In genomic region chr5:137351058-137351380, GRCm38 (mm10) we compare ENCODE assay signal across 9 mouse cellular contexts. TPM values are rescaled to one million over a fixed set of nuclear protein-coding genes. Genes with fewer than 3 reads are reported as not detected.
DNase-seq lines count a peak whose midpoint lies in the region; ATAC-seq and TF ChIP-seq lines count a peak whose summit lies in the region.
"Had no signal": no experiment of that assay in that cellular context is flagged by ENCODE, and none has a peak within 500 bp of the region (broad histone marks: within the 10 kb centered on the region; RNA-seq: fewer than 3 reads in every experiment).

No protein-coding gene starts in this region.

- no peaks in the 10 kb centered on the region for H3K9me3 ChIP-seq in forebrain, postnatal 0 days (ENCODE audit: low read length)
- H3K9me3 ChIP-seq in liver, embryonic 15.5 days (replicated peaks): no peaks in the 10 kb centered on the region

- no peak for TF ChIP-seq CTCF in C2C12 (IDR thresholded peaks at IDR 0.05; ENCODE audit: control insufficient read depth, insufficient read depth, insufficient read length)
- TF ChIP-seq CTCF in forebrain, postnatal 0 days (IDR thresholded peaks at IDR 0.05; ENCODE audit: low read depth): no peak

- intact Hi-C loops in left cerebral cortex, postnatal 25 days (cut with DNase I): no loop called here

- H3K79me3 ChIP-seq in C2C12 (ENCODE audit: low read depth): peaks cover 21% of the 10 kb centered on the region

- H3K27me3 ChIP-seq in C2C12 (ENCODE audit: control insufficient read depth, insufficient read depth, insufficient read length): no peaks in the 10 kb centered on the region
- H3K27me3 ChIP-seq in forebrain, postnatal 0 days (ENCODE audit: insufficient read depth, low read length): peaks cover 15% of the 10 kb centered on the region
- peaks cover 63% of the 10 kb centered on the region for H3K27me3 ChIP-seq in liver, embryonic 15.5 days

- peak overlapping the region; percentile 62; the same call in 1 of the 2 replicates for H3K9ac ChIP-seq in forebrain, postnatal 0 days
- H3K9ac ChIP-seq in liver, embryonic 15.5 days: 0 out of 2 replicates have a peak overlapping the region, but pooled peaks have one; percentile 42

- H3K36me3 ChIP-seq in C2C12 (ENCODE audit: control insufficient read depth, insufficient read depth): peaks cover 16% of the 10 kb centered on the region
- 0 out of 2 replicates have a peak, but pooled peaks cover 6% of the 10 kb centered on the region for H3K36me3 ChIP-seq in forebrain, postnatal 0 days (ENCODE audit: insufficient read depth)
- peaks cover 14% of the 10 kb centered on the region; the same call in 1 of the 2 replicates for H3K36me3 ChIP-seq in liver, embryonic 15.5 days (replicated peaks)

- peak overlapping the region; percentile 94 for H3K4me2 ChIP-seq in forebrain, postnatal 0 days (ENCODE audit: low read depth)
- H3K4me2 ChIP-seq in liver, embryonic 15.5 days: peak overlapping the region; percentile 53

- H3K4me1 ChIP-seq in forebrain, postnatal 0 days (ENCODE audit: insufficient read depth): peaks cover 13% of the 10 kb centered on the region
- H3K4me1 ChIP-seq in liver, embryonic 15.5 days (replicated peaks): peaks cover 10% of the 10 kb centered on the region; the same call in 1 of the 2 replicates

- no peak overlapping the region for H3K27ac ChIP-seq in forebrain, postnatal 0 days (ENCODE audit: low read depth, low read length)
- no peak overlapping the region for H3K27ac ChIP-seq in liver, embryonic 15.5 days (replicated peaks)
- H3K27ac ChIP-seq: macrophage had no signal

- H3K79me2 ChIP-seq in C2C12 (ENCODE audit: control insufficient read depth, insufficient read depth): peaks cover 47% of the 10 kb centered on the region

- no peak for ATAC-seq in forebrain, postnatal 0 days
- no peak for ATAC-seq in liver, embryonic 15.5 days (ENCODE audit: insufficient read depth)

- peak overlapping the region; percentile 43 for H3ac ChIP-seq in C2C12 (ENCODE audit: control insufficient read depth, insufficient read length, low read depth)

- peak overlapping the region; percentile 72 for H3K4me3 ChIP-seq in C2C12 (ENCODE audit: insufficient read depth, poor library complexity, severe bottlenecking)
- peak overlapping the region; percentile 65 for H3K4me3 ChIP-seq in forebrain, postnatal 0 days (ENCODE audit: low read depth, low read length)
- H3K4me3 ChIP-seq in liver, embryonic 15.5 days (replicated peaks): peak overlapping the region; percentile 58

- peak; percentile 54 for DNase-seq in embryo, embryonic 10.5 days (ENCODE audit: low spot score)
- DNase-seq in embryo, embryonic 10 days (ENCODE audit: low spot score): no peak
- DNase-seq in forebrain, postnatal 0 days: no peak
- DNase-seq in right cerebral cortex, adult 2 months (ENCODE audit: low spot score in 2 of 2): no peak
- DNase-seq in left cerebral cortex, postnatal 25 days (ENCODE audit: low spot score in 2 of 2): no peak
- no peak for DNase-seq in adrenal gland, postnatal 25 days

- WGBS in forebrain, postnatal 0 days: 6% methylated on average over 8 of the region's 8 CpGs
- 18% methylated on average over 8 of the region's 8 CpGs for WGBS in liver, embryonic 15.5 days (ENCODE audit: insufficient replicate concordance)

TF ChIP-seq in C2C12, 6 proteins besides CTCF, POLR2A, EP300 and RAD21:
- TF ChIP-seq MYOD1 (IDR thresholded peaks at IDR 0.05; ENCODE audit: control insufficient read depth, insufficient read length, low read depth) (no peak), CEBPB (IDR thresholded peaks at IDR 0.05; ENCODE audit: low read depth) (no peak), FOSL1 (IDR thresholded peaks at IDR 0.05; ENCODE audit: insufficient read depth, low read length, poor library complexity, severe bottlenecking) (no peak), MYOG (IDR thresholded peaks at IDR 0.05; ENCODE audit: control insufficient read depth, extremely low read depth, insufficient read length) (no peak), USF1 (IDR thresholded peaks at IDR 0.05; ENCODE audit: low read depth) (no peak), MAX (IDR thresholded peaks at IDR 0.05) (no peak)
TF ChIP-seq in C2C12: peak in this region for 0.

RNA-seq across cellular contexts. Expression of gene Ephb4, which starts 1.1 kb away (rescaled TPM):
- polyA plus RNA-seq in C2C12 (2012; fragmentation: generic; extraction: Trizol): 25.2 TPM
- 8.9 and 12.7 TPM in 2 replicates for total RNA-seq in forebrain, postnatal 0 days (2014; rRNA removed)
- polyA plus RNA-seq in forebrain, postnatal 0 days (2015; fragmentation: Nextera tagmentation; extraction: Ambion mirVana): 3.5 and 4.9 TPM in 2 replicates
- 7.6 and 8.6 TPM in 2 replicates for polyA plus RNA-seq in liver, embryonic 15.5 days (2015; fragmentation: Nextera tagmentation; extraction: Ambion mirVana)
- total RNA-seq in left cerebral cortex, postnatal 25 days (2021): 1 to 10 TPM; 5.2 to 5.5 TPM
- total RNA-seq in adrenal gland, postnatal 25 days (2021): 54.6 and 70.5 TPM in 2 replicates
- polyA plus RNA-seq: macrophage had no signal

RNA-seq across cellular contexts. Expression of gene Slc12a9, which starts 17.6 kb away (rescaled TPM):
- 7.3 TPM for polyA plus RNA-seq in C2C12 (2012; fragmentation: generic; extraction: Trizol)
- total RNA-seq in forebrain, postnatal 0 days (2014; rRNA removed): 19.3 and 21.8 TPM in 2 replicates
- 12.5 and 18.4 TPM in 2 replicates for polyA plus RNA-seq in forebrain, postnatal 0 days (2015; fragmentation: Nextera tagmentation; extraction: Ambion mirVana)
- 3.2 and 3.8 TPM in 2 replicates for polyA plus RNA-seq in liver, embryonic 15.5 days (2015; fragmentation: Nextera tagmentation; extraction: Ambion mirVana)
- 10 to 100 TPM; 21.3 to 23.2 TPM for total RNA-seq in left cerebral cortex, postnatal 25 days (2021)
- total RNA-seq in adrenal gland, postnatal 25 days (2021): 9.2 and 17.7 TPM in 2 replicates

RNA-seq across cellular contexts. Expression of gene Trip6, which starts 36.8 kb away (rescaled TPM):
- 80.0 TPM for polyA plus RNA-seq in C2C12 (2012; fragmentation: generic; extraction: Trizol)
- total RNA-seq in forebrain, postnatal 0 days (2014; rRNA removed): 10.8 and 11.4 TPM in 2 replicates
- polyA plus RNA-seq in forebrain, postnatal 0 days (2015; fragmentation: Nextera tagmentation; extraction: Ambion mirVana): 9.9 and 11.6 TPM in 2 replicates
- polyA plus RNA-seq in liver, embryonic 15.5 days (2015; fragmentation: Nextera tagmentation; extraction: Ambion mirVana): 8.2 and 11.2 TPM in 2 replicates
- total RNA-seq in left cerebral cortex, postnatal 25 days (2021): 1 to 10 TPM; 4.3 to 5.9 TPM
- total RNA-seq in adrenal gland, postnatal 25 days (2021): 32.3 and 40.8 TPM in 2 replicates

RNA-seq across cellular contexts. Expression of gene Srrt, which starts 43.5 kb away (rescaled TPM):
- 130 TPM for polyA plus RNA-seq in C2C12 (2012; fragmentation: generic; extraction: Trizol)
- 136 and 153 TPM in 2 replicates for total RNA-seq in forebrain, postnatal 0 days (2014; rRNA removed)
- polyA plus RNA-seq in forebrain, postnatal 0 days (2015; fragmentation: Nextera tagmentation; extraction: Ambion mirVana): 52.3 and 55.6 TPM in 2 replicates
- polyA plus RNA-seq in liver, embryonic 15.5 days (2015; fragmentation: Nextera tagmentation; extraction: Ambion mirVana): 68.0 and 76.9 TPM in 2 replicates
- 100 to 1,000 TPM; 176 to 178 TPM for total RNA-seq in left cerebral cortex, postnatal 25 days (2021)
- 164 and 195 TPM in 2 replicates for total RNA-seq in adrenal gland, postnatal 25 days (2021)

RNA-seq across cellular contexts. Expression of gene Ufsp1, which starts 56.6 kb away (rescaled TPM):
- polyA plus RNA-seq in C2C12 (2012; fragmentation: generic; extraction: Trizol): 10.6 TPM
- total RNA-seq in forebrain, postnatal 0 days (2014; rRNA removed): 15.2 and 16.2 TPM in 2 replicates
- polyA plus RNA-seq in forebrain, postnatal 0 days (2015; fragmentation: Nextera tagmentation; extraction: Ambion mirVana): 15.8 and 23.4 TPM in 2 replicates
- 7.4 and 9.6 TPM in 2 replicates for polyA plus RNA-seq in liver, embryonic 15.5 days (2015; fragmentation: Nextera tagmentation; extraction: Ambion mirVana)
- 10 to 100 TPM in 1 of 2 experiments, 1 to 10 TPM in 1; 9.8 to 13.3 TPM for total RNA-seq in left cerebral cortex, postnatal 25 days (2021)
- 9.6 and 12.1 TPM in 2 replicates for total RNA-seq in adrenal gland, postnatal 25 days (2021)
